Mouse (Mus musculus): ENCODE data around the gene Castor2.

Gene Castor2

GRCm38 (mm10) chr5:134155916-134156466, 56.5 kb downstream of the Castor2 start:
- no peak for DNase-seq (ENCODE audit: low spot score in 2 of 2)

GRCm38 (mm10) chr5:134164688-134165087, 65.2 kb downstream of the Castor2 start:
- no peak for DNase-seq (ENCODE audit: low spot score in 2 of 2)

DNA sequence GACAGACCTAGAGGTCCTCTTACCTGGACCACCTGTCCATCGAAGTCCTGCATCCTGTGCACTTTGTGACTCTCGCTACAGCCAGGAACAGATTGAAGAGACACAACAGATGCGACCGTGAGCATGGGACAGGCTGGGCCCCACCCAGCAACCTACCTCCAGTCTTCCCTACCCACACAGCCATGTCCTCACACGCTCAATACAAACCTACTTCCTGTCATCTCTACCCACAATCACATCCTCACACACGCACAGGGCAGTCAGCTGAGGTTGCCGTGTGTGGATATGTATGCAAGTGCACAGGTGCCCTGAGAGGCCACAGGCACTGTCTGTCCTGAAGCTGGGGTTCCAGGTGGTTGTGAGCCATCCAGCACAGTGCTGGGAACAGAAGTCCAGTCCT, 67.1 kb downstream of the Castor2 start:
- DNase-seq (ENCODE audit: low spot score in 2 of 2): no peak

DNA sequence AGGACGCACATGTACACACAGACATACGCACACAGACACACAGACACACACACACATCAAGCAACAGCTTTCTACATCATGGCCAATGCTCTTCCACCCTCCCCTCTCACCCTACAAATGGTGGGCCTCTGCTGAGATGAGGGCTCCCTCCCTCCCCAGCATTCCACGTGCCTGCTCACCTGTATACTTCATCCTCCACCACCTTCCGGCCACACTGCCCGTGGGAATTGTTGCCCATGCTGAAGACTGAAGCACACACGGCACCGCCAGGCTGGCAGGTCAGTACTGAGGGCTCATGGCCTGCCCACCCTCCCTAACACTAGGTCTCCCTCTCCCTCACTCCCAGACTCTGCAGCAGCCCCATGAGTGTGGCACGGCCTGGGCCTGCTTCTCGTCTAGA, 68.5 kb downstream of the Castor2 start:
- no peak for DNase-seq (ENCODE audit: low spot score in 2 of 2)

DNA sequence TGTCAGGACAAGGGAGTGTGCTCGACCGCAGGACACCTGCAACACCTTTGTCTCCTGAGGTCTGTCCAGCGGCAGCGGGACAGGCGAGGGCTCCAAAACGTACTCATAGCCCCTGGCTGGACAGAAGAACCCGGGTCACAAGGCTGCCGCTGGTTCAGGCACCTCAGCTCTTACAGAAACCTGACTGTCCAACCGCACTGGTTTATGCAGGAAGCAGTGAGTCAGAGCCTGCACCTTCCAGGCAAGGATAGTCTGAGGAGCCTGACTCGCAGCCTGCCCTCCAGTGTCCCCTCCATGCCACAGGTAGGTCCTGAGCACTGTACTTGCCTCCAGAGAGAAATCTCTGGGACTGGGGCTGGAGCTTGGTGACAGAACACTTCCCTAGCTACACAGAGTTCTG, 69.7 kb downstream of the Castor2 start:
- no peak for DNase-seq (ENCODE audit: low spot score in 2 of 2)

DNA sequence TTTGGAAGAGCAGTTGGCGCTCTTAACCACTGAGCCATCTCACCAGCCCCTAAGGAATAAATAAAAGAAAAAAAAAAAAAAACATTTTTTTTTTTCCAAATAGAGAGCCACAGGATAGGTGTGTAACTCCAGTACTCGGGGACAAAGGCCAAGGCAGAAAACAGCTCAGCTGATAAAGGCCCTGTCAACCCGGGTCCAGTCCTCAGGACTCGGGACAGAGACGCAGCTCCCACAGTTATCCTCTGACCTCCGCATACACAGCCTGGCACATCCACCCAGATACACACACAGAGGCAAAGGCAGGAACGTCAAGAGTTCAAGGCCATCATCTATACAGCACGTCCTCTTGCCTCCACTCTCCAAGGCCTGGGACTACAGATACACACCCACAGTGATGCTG, 70.7 kb downstream of the Castor2 start:
- no peak for DNase-seq (ENCODE audit: low spot score in 2 of 2)

DNA sequence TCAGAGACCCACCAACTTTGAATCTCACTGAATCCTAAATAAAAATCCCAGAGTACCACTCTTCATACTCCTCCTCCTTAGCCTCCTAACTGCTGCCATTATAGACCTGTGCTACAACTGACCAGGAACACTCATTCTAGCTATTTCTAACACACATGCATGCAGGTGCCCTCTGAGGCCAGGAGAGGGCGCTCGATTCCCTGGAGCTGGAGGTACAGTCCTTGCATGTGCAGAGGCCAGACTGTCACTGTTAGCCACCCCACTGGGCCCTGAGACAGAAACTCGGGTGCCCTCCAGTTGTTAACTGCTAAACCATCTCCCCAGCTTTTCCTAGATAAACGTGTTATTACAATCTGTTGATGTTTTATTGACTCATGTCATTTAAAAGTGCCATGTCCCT, 73.7 kb downstream of the Castor2 start:
- no peak for DNase-seq (ENCODE audit: low spot score in 2 of 2)

DNA sequence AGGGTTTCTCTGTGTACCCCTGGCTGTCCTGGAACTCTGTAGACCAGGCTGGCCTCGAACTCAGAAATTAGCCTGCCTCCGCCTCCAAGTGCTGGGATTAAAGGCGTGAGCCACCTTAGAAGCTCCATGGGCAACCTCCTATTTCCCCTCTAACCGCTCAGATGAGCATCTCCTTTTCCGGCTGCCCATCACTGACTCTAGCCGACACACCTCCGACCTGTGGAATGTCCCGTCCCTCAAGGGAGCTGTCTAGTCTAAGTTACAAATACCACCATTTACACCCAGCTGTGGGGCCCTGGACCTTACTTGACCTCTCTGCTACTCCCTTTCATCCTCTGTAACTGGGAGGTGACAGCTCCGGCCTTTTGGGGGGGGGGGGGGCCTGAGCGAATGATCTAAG, 76.2 kb downstream of the Castor2 start:
- no peak for DNase-seq (ENCODE audit: low spot score in 2 of 2)

DNA sequence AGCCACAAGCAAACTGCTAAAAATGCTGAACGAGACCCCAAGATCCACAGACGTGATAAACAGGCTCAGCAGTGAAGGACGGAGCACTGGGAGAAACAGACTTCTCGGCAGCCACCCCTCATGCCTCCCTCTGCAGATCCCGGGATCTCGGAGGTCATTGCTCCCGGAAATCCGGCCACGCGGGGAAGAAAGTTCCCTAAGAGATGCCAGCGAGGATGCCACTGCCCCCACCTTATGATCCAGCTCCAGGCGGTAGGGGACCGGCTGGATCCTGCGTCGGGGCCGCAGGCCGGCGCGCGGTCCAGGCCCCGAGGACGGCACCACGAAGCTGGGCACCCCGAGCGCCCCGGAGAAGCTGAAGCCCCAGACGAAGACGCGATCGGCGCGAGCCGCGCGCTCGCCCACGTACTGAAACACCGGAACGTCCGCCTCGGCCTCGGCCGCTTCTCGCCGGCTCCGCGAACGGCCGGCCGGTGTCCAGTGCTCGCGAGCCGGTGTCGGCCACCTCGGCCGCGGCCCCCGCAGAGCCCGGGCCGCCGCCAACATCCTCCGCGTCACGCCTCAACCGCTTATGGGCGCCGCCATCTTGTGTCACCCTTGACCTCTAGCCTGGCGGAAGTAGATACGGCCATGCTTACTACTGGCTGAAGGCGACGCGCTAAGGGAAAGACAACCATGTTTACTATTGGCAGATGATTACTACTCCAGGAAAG, 76.8 kb downstream of the Castor2 start, which contains the start of gene Rcc1l:
Gene Rcc1l, minus strand, starts transcription at position 606 of the 713 bp plus-strand sequence.
- DNase-seq (ENCODE audit: low spot score in 2 of 2): peak; percentile 77 to 85

DNA sequence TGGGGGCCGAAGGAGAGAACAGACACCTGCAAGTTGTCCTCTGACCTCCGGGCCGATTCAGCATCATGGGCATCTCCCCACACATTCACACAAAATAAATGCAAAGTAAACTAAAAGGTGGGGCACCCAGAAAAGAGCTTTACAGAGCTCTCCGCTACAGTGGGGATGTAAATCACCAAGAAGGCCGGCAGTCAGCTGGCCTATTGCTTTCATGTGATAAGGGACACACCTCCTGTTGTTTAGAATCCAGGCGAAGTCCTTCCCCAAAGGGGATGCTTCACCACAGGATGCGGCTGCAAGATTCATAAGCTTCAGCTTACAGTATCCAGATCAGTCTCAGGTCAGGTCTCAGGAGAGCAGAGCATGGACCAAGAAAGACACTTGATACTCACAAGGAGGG, 79.0 kb downstream of the Castor2 start:
- no peak for DNase-seq (ENCODE audit: low spot score in 2 of 2)

GRCm38 (mm10) chr5:134179871-134180270, 80.4 kb downstream of the Castor2 start:
- DNase-seq (ENCODE audit: low spot score in 2 of 2): peak; percentile 64 to 73

DNA sequence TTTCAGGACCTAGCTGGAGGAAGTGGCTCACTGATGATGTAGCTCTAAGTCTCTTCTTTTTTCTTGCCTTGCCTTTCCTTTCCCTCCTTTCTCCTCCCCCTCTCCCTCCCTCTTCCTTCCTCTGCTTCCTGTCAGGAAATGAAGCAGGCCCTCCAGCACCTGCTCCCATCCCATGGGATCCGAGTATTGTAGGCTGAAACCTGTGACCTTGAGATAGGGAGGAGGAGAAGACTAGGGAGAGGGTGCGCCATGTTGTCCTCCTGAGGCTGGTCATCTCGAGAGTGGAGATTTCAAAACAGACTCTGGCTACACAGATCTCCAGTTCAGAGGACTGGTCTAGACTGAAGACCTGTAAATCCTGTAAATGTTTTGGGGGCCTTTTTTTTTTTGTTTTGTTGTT, 82.7 kb downstream of the Castor2 start:
- DNase-seq (ENCODE audit: low spot score in 2 of 2): no peak

- no peak for DNase-seq (ENCODE audit: low spot score in 2 of 2)
Measured at GRCm38 (mm10) chr5:134182735-134183134, 83.2 kb downstream of the Castor2 start.

- DNase-seq (ENCODE audit: low spot score in 2 of 2): no peak
Measured at GRCm38 (mm10) chr5:134183162-134183561, 83.7 kb downstream of the Castor2 start.

GRCm38 (mm10) chr5:134183880-134184808, 84.6 kb downstream of the Castor2 start, which contains the start of gene Gtf2ird2:
Gene Gtf2ird2, plus strand, starts transcription at chr5:134184019.
- DNase-seq (ENCODE audit: low spot score in 2 of 2): peak; percentile 98 to 99

DNA sequence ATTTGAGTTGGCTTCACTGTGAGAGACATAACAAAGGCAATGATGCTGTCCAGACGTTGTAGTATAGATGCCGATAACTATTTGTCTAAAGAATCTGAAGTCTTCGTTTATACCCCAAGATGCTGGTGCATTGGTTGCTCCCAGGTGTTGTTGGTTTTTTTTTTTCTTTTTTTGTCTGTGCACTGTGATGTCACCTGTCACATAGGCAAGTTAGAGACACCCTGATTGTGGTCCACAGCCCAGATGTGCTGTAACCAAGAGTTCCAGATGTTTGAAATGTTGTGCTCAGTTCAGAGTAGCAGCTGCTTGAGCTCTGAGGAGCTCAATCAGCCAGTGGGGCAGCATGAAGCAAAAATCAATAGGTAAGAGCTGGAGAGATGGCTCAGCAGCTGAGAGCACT, 86.5 kb downstream of the Castor2 start:
- DNase-seq (ENCODE audit: low spot score in 2 of 2): no peak

GRCm38 (mm10) chr5:134186961-134187731, 87.6 kb downstream of the Castor2 start:
- DNase-seq (ENCODE audit: low spot score in 2 of 2): no peak

DNA sequence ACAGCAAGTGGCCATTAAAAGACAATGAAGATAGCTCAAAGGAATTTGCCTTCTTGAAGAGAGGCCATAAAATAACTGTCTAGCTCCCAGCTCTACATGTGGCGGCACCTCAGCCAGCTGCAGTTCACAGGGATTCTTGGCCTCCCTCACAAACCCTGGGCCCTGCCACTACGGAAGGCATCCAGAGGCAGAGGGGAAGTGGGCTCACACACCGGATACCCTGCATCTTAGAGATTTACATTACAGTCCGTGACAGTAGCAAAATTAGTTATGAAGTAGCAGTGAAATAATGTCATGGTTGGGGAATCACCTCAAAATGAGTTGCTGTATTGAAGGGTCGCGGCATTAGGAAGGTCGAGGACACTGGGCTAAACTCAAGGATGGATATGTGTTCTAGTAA, 89.1 kb downstream of the Castor2 start:
- DNase-seq (ENCODE audit: low spot score in 2 of 2): no peak

- DNase-seq (ENCODE audit: low spot score in 2 of 2): no peak
Measured at GRCm38 (mm10) chr5:134193664-134194063, 94.2 kb downstream of the Castor2 start.

Measured in right cerebral cortex, postnatal 36 days (tissue).